Mouse (Mus musculus): ENCODE data around the gene Pth2. TPM values are rescaled to one million over a fixed set of nuclear protein-coding genes. Genes with fewer than 3 reads are reported as not detected.

Pth2 gene
- total RNA-seq, 2 experiments from 2014 or later = not detected

- intact Hi-C loops (cut with DNase I) = no loop called here
- no peak for DNase-seq
Observed at GRCm38 (mm10) chr7:45229459-45230203, 48.8 kb downstream of the Pth2 start.

- intact Hi-C loops (cut with DNase I) = no loop called here
- no peak for DNase-seq
Observed at GRCm38 (mm10) chr7:45231192-45231591, 50.4 kb downstream of the Pth2 start.

Small RNA genes lying within 50 kb of the gene (microRNA-seq; reads per million reads assigned to microRNA genes)
- gene Mir7055 = not detected

Other genes starting within 250 kb of the Pth2 start
- gene Tsks, start 237.8 kb upstream of the Pth2 start, total RNA-seq (2021) = not detected
- 10 to 100 TPM; 59.7 to 68.8 TPM for gene Cpt1c, start 206.1 kb upstream of the Pth2 start, total RNA-seq (2021)
- 100 to 1,000 TPM; 485 to 487 TPM for gene Prmt1, start 194.4 kb upstream of the Pth2 start, total RNA-seq (2021)
- 10 to 100 TPM; 34.8 to 37.9 TPM for gene Irf3, start 183.3 kb upstream of the Pth2 start, total RNA-seq (2021)
- gene Bcl2l12, start 182.3 kb upstream of the Pth2 start, total RNA-seq (2021) = 1 to 10 TPM; 4.4 to 4.7 TPM
- 100 to 1,000 TPM; 154 TPM for gene Scaf1, start 164.6 kb upstream of the Pth2 start, total RNA-seq (2021)
- 1 to 10 TPM; 6.9 to 7.2 TPM for gene Rras, start 163.0 kb upstream of the Pth2 start, total RNA-seq (2021)
- gene Prr12, start 128.1 kb upstream of the Pth2 start, total RNA-seq (2021) = 10 to 100 TPM; 77.9 to 80.6 TPM
- 10 to 100 TPM; 44.8 to 47.6 TPM for gene Nosip, start 118.6 kb upstream of the Pth2 start, total RNA-seq (2021)
- gene Prrg2, start 118.3 kb upstream of the Pth2 start, total RNA-seq (2021) = 1 to 10 TPM; 6.2 to 7.2 TPM
- 10 to 100 TPM; 13.0 to 16.7 TPM for gene Rcn3, start 88.8 kb upstream of the Pth2 start, total RNA-seq (2021)
- 10 to 100 TPM; 17.7 to 18.3 TPM for gene Fcgrt, start 77.1 kb upstream of the Pth2 start, total RNA-seq (2021)
- 100 to 1,000 TPM; 707 to 729 TPM for gene Rps11, start 56.6 kb upstream of the Pth2 start, total RNA-seq (2021)
- gene Rpl13a, start 52.2 kb upstream of the Pth2 start, total RNA-seq (2021) = 1,000 to 10,000 TPM in 1 of 2 experiments, 100 to 1,000 TPM in 1; 958 to 1,083 TPM
- under 1 TPM in 1 of 2 experiments, not detected in 1; 0.50 TPM for gene Gm45713, start 44.8 kb upstream of the Pth2 start, total RNA-seq (2021)
- 1 to 10 TPM; 2.8 to 3.0 TPM for gene Flt3l, start 44.6 kb upstream of the Pth2 start, total RNA-seq (2021)
- 100 to 1,000 TPM; 100 to 101 TPM for gene Pih1d1, start 26.7 kb upstream of the Pth2 start, total RNA-seq (2021)
- 10 to 100 TPM; 16.7 to 16.9 TPM for gene Aldh16a1, start 26.4 kb upstream of the Pth2 start, total RNA-seq (2021)
- gene Slc17a7, start 17.0 kb upstream of the Pth2 start, total RNA-seq (2021) = 100 to 1,000 TPM; 267 to 292 TPM
- under 1 TPM in 1 of 2 experiments, not detected in 1; 0.38 TPM for gene Gfy, start 1.4 kb upstream of the Pth2 start, total RNA-seq (2021)
- gene Ccdc155, start 23.9 kb downstream of the Pth2 start, total RNA-seq (2021) = 1 to 10 TPM; 1.1 to 1.9 TPM
- 10 to 100 TPM; 14.5 to 18.3 TPM for gene Dkkl1, start 31.2 kb downstream of the Pth2 start, total RNA-seq (2021)
- gene Tead2, start 34.8 kb downstream of the Pth2 start, total RNA-seq (2021) = 10 to 100 TPM; 15.1 to 17.6 TPM
- 1 to 10 TPM; 2.5 to 2.6 TPM for gene Cd37, start 58.1 kb downstream of the Pth2 start, total RNA-seq (2021)
- 1 to 10 TPM; 1.2 to 1.8 TPM for gene Slc6a16, start 60.1 kb downstream of the Pth2 start, total RNA-seq (2021)
- not detected for gene Slc6a21, start 96.5 kb downstream of the Pth2 start, total RNA-seq (2021)
- 10 to 100 TPM; 32.1 to 33.8 TPM for gene Trpm4, start 152.8 kb downstream of the Pth2 start, total RNA-seq (2021)
- gene Hrc, start 154.3 kb downstream of the Pth2 start, total RNA-seq (2021) = under 1 TPM; 0.36 to 0.38 TPM
- gene Ppfia3, start 186.0 kb downstream of the Pth2 start, total RNA-seq (2021) = 100 to 1,000 TPM; 106 to 108 TPM
- 10 to 100 TPM; 60.4 to 68.3 TPM for gene Lin7b, start 189.6 kb downstream of the Pth2 start, total RNA-seq (2021)
- 100 to 1,000 TPM; 453 to 460 TPM for gene Snrnp70, start 214.7 kb downstream of the Pth2 start, total RNA-seq (2021)
- under 1 TPM in 1 of 2 experiments, not detected in 1; 0.16 TPM for gene Kcna7, start 224.7 kb downstream of the Pth2 start, total RNA-seq (2021)
- under 1 TPM in 1 of 2 experiments, not detected in 1; 0.30 TPM for gene Ntf5, start 232.7 kb downstream of the Pth2 start, total RNA-seq (2021)
- not detected for gene Lhb, start 239.8 kb downstream of the Pth2 start, total RNA-seq (2021)

Data from left cerebral cortex, postnatal 4 days (tissue).